Mouse (Mus musculus): Measurements from ENCODE around the gene Zfp94. TPM values are rescaled to one million over a fixed set of nuclear protein-coding genes. Genes with fewer than 3 reads are reported as not detected.
A peak's percentile ranks its signal among the peaks of the same experiment; 100 is the strongest.

The Zfp94 gene
- polyA plus RNA-seq, 1 experiment from 2014 or later = 2.2 TPM

DNA sequence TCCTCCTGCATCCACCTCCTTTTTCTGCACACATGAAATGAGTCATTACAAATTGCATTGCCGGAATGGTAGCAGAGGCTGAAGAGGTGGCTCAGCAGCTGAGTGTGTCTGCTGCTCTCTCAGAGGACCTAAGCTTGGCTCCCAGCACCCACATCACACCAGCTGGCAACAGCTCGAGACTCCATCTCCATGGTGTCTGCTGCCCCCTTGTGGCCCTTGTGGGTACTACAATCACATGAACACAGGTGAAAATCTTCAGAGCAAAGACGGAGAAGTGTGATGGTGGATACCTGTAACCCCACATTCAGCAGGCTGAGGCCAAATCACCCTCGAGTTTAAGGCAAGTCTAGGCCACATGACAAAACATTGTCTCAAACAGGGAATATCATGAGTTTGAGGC lies 41.4 kb upstream of the Zfp94 start:
- H3K9me3 ChIP-seq (ENCODE audit: low read length) = no peaks in the 10 kb centered on the region
- 44% methylated on average over 4 of the region's 4 CpGs for WGBS (ENCODE audit: insufficient replicate concordance)
- TF ChIP-seq CTCF (IDR thresholded peaks at IDR 0.05; ENCODE audit: low read depth) (peak; percentile 84), EP300 (IDR thresholded peaks at IDR 0.05; ENCODE audit: low read depth) (no peak)
- no peaks in the 10 kb centered on the region for H3K27me3 ChIP-seq (ENCODE audit: insufficient read depth, low read length)
- H3K36me3 ChIP-seq (replicated peaks; ENCODE audit: insufficient read depth, low read length) = no peaks in the 10 kb centered on the region
- no peaks in the 10 kb centered on the region for H3K4me1 ChIP-seq (ENCODE audit: insufficient read depth)
- no peak overlapping the region for H3K27ac ChIP-seq (ENCODE audit: low read depth)
- H3K9ac ChIP-seq (replicated peaks) = no peak overlapping the region
- DNase-seq (peak; percentile 58), ATAC-seq (no peak)
- no peak overlapping the region for H3K4me3 ChIP-seq (ENCODE audit: low read depth, low read length)
- H3K4me2 ChIP-seq (ENCODE audit: low read depth, low read length) = no peak overlapping the region

DNA sequence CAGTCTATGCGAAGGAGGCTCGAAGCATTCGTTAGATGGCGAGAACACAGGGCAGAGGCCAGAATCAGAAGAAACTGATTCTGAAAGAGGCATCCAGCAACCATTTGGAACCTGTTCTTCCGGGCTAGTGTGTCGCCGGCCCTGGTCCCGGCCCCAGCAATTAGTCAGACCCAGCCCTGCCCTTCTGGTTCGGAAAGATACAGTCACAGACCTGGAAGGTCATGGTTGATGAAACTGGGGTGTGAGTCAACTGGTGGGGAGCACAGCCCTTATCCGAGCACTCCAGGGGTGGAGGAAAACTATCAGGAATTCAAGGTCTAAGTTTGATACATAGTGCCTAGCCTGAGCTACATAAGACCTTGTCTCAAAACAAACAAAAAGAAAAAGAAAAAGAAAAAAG lies 39.6 kb upstream of the Zfp94 start:
- Histone ChIP-seq H3K27ac (ENCODE audit: low read depth) (no peak overlapping the region), H3K27me3 (ENCODE audit: insufficient read depth, low read length) (no peaks in the 10 kb centered on the region), H3K4me2 (ENCODE audit: low read depth, low read length) (no peak overlapping the region), H3K9me3 (ENCODE audit: low read length) (no peaks in the 10 kb centered on the region), H3K4me3 (ENCODE audit: low read depth, low read length) (no peak overlapping the region), H3K4me1 (ENCODE audit: insufficient read depth) (no peaks in the 10 kb centered on the region), H3K9ac (replicated peaks) (no peak overlapping the region), H3K36me3 (replicated peaks; ENCODE audit: insufficient read depth, low read length) (no peaks in the 10 kb centered on the region)
- TF ChIP-seq EP300 (IDR thresholded peaks at IDR 0.05; ENCODE audit: low read depth) (no peak), CTCF (IDR thresholded peaks at IDR 0.05; ENCODE audit: low read depth) (no peak)
- ATAC-seq (no peak), DNase-seq (no peak)
- WGBS (ENCODE audit: insufficient replicate concordance) = 71% methylated on average over 10 of the region's 10 CpGs

DNA sequence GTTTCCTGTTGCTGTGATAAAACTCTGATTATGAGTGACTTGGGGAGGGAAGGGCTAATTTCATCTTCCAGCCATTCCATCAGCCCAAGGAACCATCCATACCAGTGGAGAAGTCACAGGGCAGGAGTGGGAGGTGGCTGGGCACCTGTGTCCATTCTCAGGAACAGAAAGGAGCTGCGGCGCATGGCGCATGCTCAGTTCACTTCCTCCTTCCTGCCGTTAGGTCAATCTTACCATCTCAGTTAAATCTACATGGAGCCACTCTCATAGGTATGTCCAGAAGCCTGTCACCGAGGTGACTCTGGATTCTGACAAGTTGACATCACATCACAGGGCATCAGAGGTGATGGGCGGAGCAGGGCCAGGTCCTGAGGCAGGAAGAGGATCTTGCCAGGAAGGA lies 39.2 kb upstream of the Zfp94 start:
- H3K36me3 ChIP-seq (replicated peaks; ENCODE audit: insufficient read depth, low read length) = no peaks in the 10 kb centered on the region
- DNase-seq (no peak), ATAC-seq (no peak)
- H3K4me2 ChIP-seq (ENCODE audit: low read depth, low read length) = no peak overlapping the region
- H3K4me1 ChIP-seq (ENCODE audit: insufficient read depth) = no peaks in the 10 kb centered on the region
- no peaks in the 10 kb centered on the region for H3K9me3 ChIP-seq (ENCODE audit: low read length)
- WGBS (ENCODE audit: insufficient replicate concordance) = 70% methylated on average over 6 of the region's 6 CpGs
- H3K27me3 ChIP-seq (ENCODE audit: insufficient read depth, low read length) = no peaks in the 10 kb centered on the region
- TF ChIP-seq EP300 (IDR thresholded peaks at IDR 0.05; ENCODE audit: low read depth) (no peak), CTCF (IDR thresholded peaks at IDR 0.05; ENCODE audit: low read depth) (no peak)
- H3K4me3 ChIP-seq (ENCODE audit: low read depth, low read length) = no peak overlapping the region
- no peak overlapping the region for H3K9ac ChIP-seq (replicated peaks)
- H3K27ac ChIP-seq (ENCODE audit: low read depth) = no peak overlapping the region

DNA sequence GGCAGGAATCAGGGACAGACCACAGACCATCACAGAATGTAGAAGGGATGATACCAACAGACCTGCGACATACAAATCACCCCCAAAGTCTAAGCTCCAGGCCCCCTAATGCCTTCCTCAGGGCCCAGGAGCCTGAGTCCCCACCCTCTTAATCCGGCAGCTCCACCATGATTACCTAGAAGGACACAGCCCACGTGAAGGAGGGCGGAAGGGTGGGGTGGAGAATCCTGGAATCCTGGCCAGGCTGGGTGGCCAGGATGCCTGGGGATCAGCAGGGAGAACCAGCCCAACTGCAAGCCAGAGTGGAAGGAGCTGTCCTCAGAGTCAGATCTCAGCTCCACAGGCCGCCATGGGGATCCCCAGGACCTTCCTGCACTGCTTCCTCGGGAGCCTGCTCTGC lies 32.4 kb upstream of the Zfp94 start, which contains the start of gene Lypd5:
Gene Lypd5 (plus strand): TSS at position 301 of the 400 bp plus-strand sequence.
- Histone ChIP-seq H3K4me2 (ENCODE audit: low read depth, low read length) (no peak within 1 kb of the TSS), H3K9me3 (ENCODE audit: low read length) (no peaks in the 10 kb centered on the region), H3K27me3 (ENCODE audit: insufficient read depth, low read length) (no peaks in the 10 kb centered on the region), H3K27ac (ENCODE audit: low read depth) (no peak within 1 kb of the TSS), H3K4me3 (ENCODE audit: low read depth, low read length) (no peak within 1 kb of the TSS), H3K36me3 (replicated peaks; ENCODE audit: insufficient read depth, low read length) (no peaks in the 10 kb centered on the region), H3K9ac (replicated peaks) (no peak within 1 kb of the TSS), H3K4me1 (ENCODE audit: insufficient read depth) (no peaks in the 10 kb centered on the region)
- 38% methylated on average over 6 of the region's 6 CpGs for WGBS (ENCODE audit: insufficient replicate concordance)
- no peak for TF ChIP-seq EP300 (IDR thresholded peaks at IDR 0.05; ENCODE audit: low read depth)
- DNase-seq = no peak
- no peak for ATAC-seq

DNA sequence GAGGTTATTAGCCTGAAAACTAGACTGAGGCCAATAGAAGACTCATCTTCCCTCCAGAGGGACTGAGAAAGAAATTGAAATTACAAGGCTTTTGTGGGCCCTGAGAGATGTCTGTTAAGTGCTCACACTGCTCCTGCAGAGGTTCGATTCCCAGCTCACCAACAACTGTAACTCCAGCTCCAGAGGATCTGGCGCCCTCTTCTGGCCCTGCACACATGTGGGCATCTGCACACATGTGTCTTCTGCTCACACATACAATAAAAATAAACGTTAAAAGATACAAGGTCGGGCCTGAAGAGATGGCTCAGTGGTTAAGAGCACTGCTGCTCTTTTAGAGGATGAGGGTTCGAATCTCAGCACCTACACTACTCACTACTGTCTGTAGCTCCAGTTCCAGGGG lies 30.0 kb upstream of the Zfp94 start:
- ATAC-seq (no peak), DNase-seq (no peak)
- Histone ChIP-seq H3K4me2 (ENCODE audit: low read depth, low read length) (no peak overlapping the region), H3K4me1 (ENCODE audit: insufficient read depth) (no peaks in the 10 kb centered on the region), H3K4me3 (ENCODE audit: low read depth, low read length) (no peak overlapping the region), H3K9me3 (ENCODE audit: low read length) (no peaks in the 10 kb centered on the region), H3K27me3 (ENCODE audit: insufficient read depth, low read length) (no peaks in the 10 kb centered on the region), H3K36me3 (replicated peaks; ENCODE audit: insufficient read depth, low read length) (no peaks in the 10 kb centered on the region), H3K9ac (replicated peaks) (no peak overlapping the region), H3K27ac (ENCODE audit: low read depth) (no peak overlapping the region)
- 61% methylated on average over 5 of the region's 5 CpGs for WGBS (ENCODE audit: insufficient replicate concordance)
- TF ChIP-seq CTCF (IDR thresholded peaks at IDR 0.05; ENCODE audit: low read depth) (peak; percentile 40), EP300 (IDR thresholded peaks at IDR 0.05; ENCODE audit: low read depth) (no peak)

DNA sequence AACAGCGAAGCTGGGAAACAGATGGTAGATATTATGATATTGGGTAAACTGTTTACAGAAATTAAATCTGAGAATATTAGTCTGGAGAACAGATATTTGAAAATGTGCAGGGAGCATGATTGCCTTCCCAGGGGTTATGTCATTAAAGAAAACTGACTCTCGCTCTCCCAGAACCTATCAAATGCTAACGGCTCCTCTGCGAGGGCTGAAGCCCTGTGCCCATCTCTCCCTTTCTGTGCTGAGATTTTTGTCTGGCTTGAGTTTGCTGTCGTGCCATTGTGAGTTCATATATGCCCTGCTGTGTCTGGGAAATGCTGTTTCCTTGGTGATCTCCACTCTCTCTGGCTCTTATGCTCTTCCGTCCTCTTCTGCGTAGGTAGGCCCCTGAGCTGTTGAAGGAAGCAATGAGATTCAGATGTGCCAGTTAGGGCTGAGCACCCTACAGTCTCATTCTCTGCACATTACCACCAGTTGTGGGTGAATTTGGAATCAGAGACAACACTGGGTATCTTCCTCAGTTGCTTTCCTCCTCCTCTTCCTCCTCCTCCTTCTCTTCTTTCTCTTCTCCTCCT lies 27.3 kb upstream of the Zfp94 start:
- Histone ChIP-seq H3K4me3 (ENCODE audit: low read depth, low read length) (no peak overlapping the region), H3K27me3 (ENCODE audit: insufficient read depth, low read length) (no peaks in the 10 kb centered on the region), H3K9me3 (ENCODE audit: low read length) (no peaks in the 10 kb centered on the region), H3K9ac (replicated peaks) (no peak overlapping the region), H3K4me2 (ENCODE audit: low read depth, low read length) (no peak overlapping the region), H3K36me3 (replicated peaks; ENCODE audit: insufficient read depth, low read length) (no peaks in the 10 kb centered on the region), H3K27ac (ENCODE audit: low read depth) (no peak overlapping the region), H3K4me1 (ENCODE audit: insufficient read depth) (no peaks in the 10 kb centered on the region)
- TF ChIP-seq EP300 (IDR thresholded peaks at IDR 0.05; ENCODE audit: low read depth) = no peak
- TF ChIP-seq CTCF (IDR thresholded peaks at IDR 0.05; ENCODE audit: low read depth) = no peak
- 76% methylated on average over 7 of the region's 7 CpGs for WGBS (ENCODE audit: insufficient replicate concordance)
- DNase-seq (no peak), ATAC-seq (no peak)

DNA sequence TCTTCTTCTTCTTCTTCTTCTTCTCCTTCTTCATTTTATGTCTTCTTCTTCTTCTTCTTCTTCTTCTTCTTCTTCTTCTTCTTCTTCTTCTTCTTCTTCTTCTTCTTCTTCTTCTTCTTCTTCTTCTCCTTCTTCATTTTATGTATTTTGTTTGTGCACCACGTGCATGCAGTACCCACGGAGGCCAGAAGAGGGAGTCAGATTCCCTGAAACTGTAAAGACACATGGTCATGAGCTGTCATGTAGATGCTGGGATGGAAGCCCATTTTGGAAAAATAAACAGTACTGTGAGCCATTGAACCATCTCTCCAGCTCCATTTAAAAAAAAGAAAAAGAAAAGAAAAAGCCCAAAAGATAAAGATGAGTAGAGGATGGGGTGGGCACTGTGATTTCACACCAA lies 21.8 kb upstream of the Zfp94 start:
- Histone ChIP-seq H3K9ac (replicated peaks) (no peak overlapping the region), H3K4me1 (ENCODE audit: insufficient read depth) (no peaks in the 10 kb centered on the region), H3K4me2 (ENCODE audit: low read depth, low read length) (no peak overlapping the region), H3K4me3 (ENCODE audit: low read depth, low read length) (no peak overlapping the region), H3K36me3 (replicated peaks; ENCODE audit: insufficient read depth, low read length) (no peaks in the 10 kb centered on the region), H3K9me3 (ENCODE audit: low read length) (no peaks in the 10 kb centered on the region), H3K27me3 (ENCODE audit: insufficient read depth, low read length) (peaks cover 14% of the 10 kb centered on the region), H3K27ac (ENCODE audit: low read depth) (no peak overlapping the region)
- WGBS (ENCODE audit: insufficient replicate concordance) = 50% methylated on average over 2 of the region's 2 CpGs
- ATAC-seq (no peak), DNase-seq (no peak)
- TF ChIP-seq EP300 (IDR thresholded peaks at IDR 0.05; ENCODE audit: low read depth) (no peak), CTCF (IDR thresholded peaks at IDR 0.05; ENCODE audit: low read depth) (peak; percentile 39)

Data from liver, postnatal 0 days (tissue).